In genomic region chr1:119335171-119335570, GRCm38 (mm10) we compare ENCODE assay signal across 16 mouse cellular contexts.
DNase-seq lines count a peak whose midpoint lies in the region.
"Had no signal": no experiment of that assay in that cellular context is flagged by ENCODE, and none has a peak within 500 bp of the region (broad histone marks: within the 10 kb centered on the region; RNA-seq: fewer than 3 reads in every experiment).

No protein-coding gene starts in this region.

- DNase-seq in heart, adult 11 months, result peak; percentile 13
- DNase-seq in heart, postnatal 14 days, result no peak
- peak; percentile 55 for DNase-seq in ES-CJ7 (ENCODE audit: low read depth, low spot score)
- peak; percentile 37 for DNase-seq in ZHBTc4 (ENCODE audit: low read depth, low spot score)
- no peak for DNase-seq in frontal cortex, postnatal 14 days (ENCODE audit: low spot score in 2 of 2)
- DNase-seq: adrenal gland, adult 2 months; adrenal gland, postnatal 10 days; adrenal gland, postnatal 25 days; B cell, adult 2 months; cerebellum, adult 11 months; cerebellum, adult 18-20 months; cerebellum, adult 8-10 months; cerebellum, adult 9-11 months; cerebellum, postnatal 14 days; cerebellum, postnatal 36 days; embryo, embryonic 11 days had no signal

- intact Hi-C loops in heart, postnatal 14 days (cut with DNase I), result no loop called here

Comparison
In these comparisons a context has a peak if more than half of its experiments do, and no peak if none do; other contexts are left out.
1. DNase-seq: peak in heart, adult 11 months (single experiment), ES-CJ7 (single experiment) and ZHBTc4 (single experiment); none in heart, postnatal 14 days (0 of 2) and frontal cortex, postnatal 14 days (0 of 2).